Comparison of ENCODE assay signal across 9 mouse cellular contexts in the genomic region with DNA sequence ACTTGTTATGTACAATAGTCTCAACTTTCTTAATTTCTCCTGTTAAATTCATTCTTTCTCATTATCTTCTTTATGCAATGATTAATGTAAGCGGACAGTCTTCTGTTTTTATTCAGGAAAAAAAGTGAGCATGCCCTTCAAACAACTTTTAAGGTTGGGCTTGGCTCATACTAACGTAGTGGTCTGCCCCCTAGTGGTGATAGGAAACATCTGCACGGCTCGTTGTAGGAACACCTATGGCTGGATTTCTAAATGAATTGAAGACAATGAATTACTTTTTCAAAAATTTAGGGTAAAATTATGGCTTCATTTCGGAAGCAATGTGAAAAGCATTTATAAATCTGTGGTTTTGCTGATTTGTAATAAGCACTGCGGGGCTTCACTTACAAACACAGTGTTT.
DNase-seq lines count a peak whose midpoint lies in the region; ATAC-seq and TF ChIP-seq lines count a peak whose summit lies in the region.
"Had no signal": no experiment of that assay in that cellular context is flagged by ENCODE, and none has a peak within 500 bp of the region (broad histone marks: within the 10 kb centered on the region; RNA-seq: fewer than 3 reads in every experiment).

No protein-coding gene starts in this region.

- no peaks in the 10 kb centered on the region for H3K36me3 ChIP-seq in hindbrain, embryonic 14.5 days (replicated peaks; ENCODE audit: control insufficient read depth, insufficient read depth)
- no peaks in the 10 kb centered on the region for H3K36me3 ChIP-seq in hindbrain, embryonic 13.5 days
- H3K36me3 ChIP-seq in E14TG2a.4 (ENCODE audit: insufficient read depth, low read length), result no peaks in the 10 kb centered on the region
- no peaks in the 10 kb centered on the region for H3K36me3 ChIP-seq in forebrain, embryonic 15.5 days
- H3K36me3 ChIP-seq: lung, embryonic 15.5 days had no signal

- no peak overlapping the region for H3K4me2 ChIP-seq in hindbrain, embryonic 14.5 days (replicated peaks)
- H3K4me2 ChIP-seq in hindbrain, embryonic 13.5 days, result no peak overlapping the region
- H3K4me2 ChIP-seq in forebrain, embryonic 15.5 days (replicated peaks), result no peak overlapping the region
- H3K4me2 ChIP-seq: lung, embryonic 15.5 days had no signal

- no peaks in the 10 kb centered on the region for H3K9me3 ChIP-seq in hindbrain, embryonic 14.5 days (ENCODE audit: control insufficient read depth, low read length)
- H3K9me3 ChIP-seq in hindbrain, embryonic 13.5 days, result no peaks in the 10 kb centered on the region
- H3K9me3 ChIP-seq in E14TG2a.4 (ENCODE audit: low read length), result no peaks in the 10 kb centered on the region
- no peaks in the 10 kb centered on the region for H3K9me3 ChIP-seq in forebrain, embryonic 15.5 days
- H3K9me3 ChIP-seq: lung, embryonic 15.5 days had no signal

- TF ChIP-seq CTCF in E14TG2a.4 (conservative IDR thresholded peaks at IDR 0.05; ENCODE audit: low read length), result peak; percentile 81

- no peak overlapping the region for H3K9ac ChIP-seq in hindbrain, embryonic 14.5 days
- H3K9ac ChIP-seq in hindbrain, embryonic 13.5 days, result no peak overlapping the region
- H3K9ac ChIP-seq in forebrain, embryonic 15.5 days (replicated peaks), result no peak overlapping the region
- H3K9ac ChIP-seq: lung, embryonic 15.5 days had no signal

- no peaks in the 10 kb centered on the region for H3K27me3 ChIP-seq in hindbrain, embryonic 14.5 days (ENCODE audit: control insufficient read depth, insufficient read depth, low read length)
- no peaks in the 10 kb centered on the region for H3K27me3 ChIP-seq in hindbrain, embryonic 13.5 days
- H3K27me3 ChIP-seq in E14TG2a.4 (ENCODE audit: insufficient read depth, low read length), result no peaks in the 10 kb centered on the region
- no peaks in the 10 kb centered on the region for H3K27me3 ChIP-seq in forebrain, embryonic 15.5 days
- H3K27me3 ChIP-seq: lung, embryonic 15.5 days had no signal

- ATAC-seq in hindbrain, embryonic 14.5 days (ENCODE audit: low FRiP score), result 0 out of 2 replicates have a peak, but pooled peaks have one; percentile 70
- no peak for ATAC-seq in hindbrain, embryonic 13.5 days (ENCODE audit: low FRiP score)
- peak; percentile 68; the same call in 1 of the 2 replicates for ATAC-seq in forebrain, embryonic 15.5 days (replicated peaks)

- H3K4me1 ChIP-seq in hindbrain, embryonic 14.5 days (replicated peaks; ENCODE audit: control insufficient read depth, insufficient read depth, low read length), result no peaks in the 10 kb centered on the region
- no peaks in the 10 kb centered on the region for H3K4me1 ChIP-seq in hindbrain, embryonic 13.5 days (replicated peaks)
- no peaks in the 10 kb centered on the region for H3K4me1 ChIP-seq in E14TG2a.4 (replicated peaks; ENCODE audit: low read depth, low read length)
- no peaks in the 10 kb centered on the region for H3K4me1 ChIP-seq in forebrain, embryonic 15.5 days
- H3K4me1 ChIP-seq: lung, embryonic 15.5 days had no signal

- H3K27ac ChIP-seq in hindbrain, embryonic 14.5 days, result no peak overlapping the region
- no peak overlapping the region for H3K27ac ChIP-seq in hindbrain, embryonic 13.5 days
- H3K27ac ChIP-seq in forebrain, embryonic 15.5 days (replicated peaks), result no peak overlapping the region
- H3K27ac ChIP-seq: lung, embryonic 15.5 days had no signal

- 12% methylated on average over 6 of the region's 6 CpGs for WGBS in hindbrain, embryonic 14.5 days
- 14% methylated on average over 6 of the region's 6 CpGs for WGBS in hindbrain, embryonic 13.5 days
- 13% methylated on average over 6 of the region's 6 CpGs for WGBS in forebrain, embryonic 15.5 days

- no peak overlapping the region for H3K4me3 ChIP-seq in hindbrain, embryonic 14.5 days (replicated peaks; ENCODE audit: low read length)
- H3K4me3 ChIP-seq in hindbrain, embryonic 13.5 days, result no peak overlapping the region
- no peak overlapping the region for H3K4me3 ChIP-seq in E14TG2a.4 (replicated peaks; ENCODE audit: low read length)
- H3K4me3 ChIP-seq in forebrain, embryonic 15.5 days, result no peak overlapping the region
- H3K4me3 ChIP-seq: lung, embryonic 15.5 days had no signal

- DNase-seq in hindbrain, embryonic 14.5 days (ENCODE audit: low spot score), result peak; percentile 87
- DNase-seq in adrenal gland, postnatal 25 days, result peak; percentile 13
- peak; percentile 45 for DNase-seq in lung, postnatal 10 days
- DNase-seq in urinary bladder, postnatal 4 days (ENCODE audit: low spot score in 2 of 2), result no peak
- DNase-seq in urinary bladder, adult 2 months (ENCODE audit: low spot score), result no peak

Comparison
In these comparisons a context has a peak if more than half of its experiments do, and no peak if none do; other contexts are left out.
1. DNase-seq: peak in hindbrain, embryonic 14.5 days (single experiment), adrenal gland, postnatal 25 days (single experiment) and lung, postnatal 10 days (single experiment); none in urinary bladder, postnatal 4 days (0 of 2) and urinary bladder, adult 2 months (single experiment).